Mouse (Mus musculus): Measurements from ENCODE around the gene Cyp2s1. TPM values are rescaled to one million over a fixed set of nuclear protein-coding genes. Genes with fewer than 3 reads are reported as not detected.

Gene Cyp2s1
- total RNA-seq, 2 experiments from 2014 or later: 3.4 to 8.6 TPM

GRCm38 (mm10) chr7:25812195-25812594, 4.5 kb downstream of the Cyp2s1 start:
- DNase-seq: no peak

- no peak for DNase-seq
These were observed 5.0 kb downstream of the Cyp2s1 start for GRCm38 (mm10) chr7:25811716-25812115.

DNA sequence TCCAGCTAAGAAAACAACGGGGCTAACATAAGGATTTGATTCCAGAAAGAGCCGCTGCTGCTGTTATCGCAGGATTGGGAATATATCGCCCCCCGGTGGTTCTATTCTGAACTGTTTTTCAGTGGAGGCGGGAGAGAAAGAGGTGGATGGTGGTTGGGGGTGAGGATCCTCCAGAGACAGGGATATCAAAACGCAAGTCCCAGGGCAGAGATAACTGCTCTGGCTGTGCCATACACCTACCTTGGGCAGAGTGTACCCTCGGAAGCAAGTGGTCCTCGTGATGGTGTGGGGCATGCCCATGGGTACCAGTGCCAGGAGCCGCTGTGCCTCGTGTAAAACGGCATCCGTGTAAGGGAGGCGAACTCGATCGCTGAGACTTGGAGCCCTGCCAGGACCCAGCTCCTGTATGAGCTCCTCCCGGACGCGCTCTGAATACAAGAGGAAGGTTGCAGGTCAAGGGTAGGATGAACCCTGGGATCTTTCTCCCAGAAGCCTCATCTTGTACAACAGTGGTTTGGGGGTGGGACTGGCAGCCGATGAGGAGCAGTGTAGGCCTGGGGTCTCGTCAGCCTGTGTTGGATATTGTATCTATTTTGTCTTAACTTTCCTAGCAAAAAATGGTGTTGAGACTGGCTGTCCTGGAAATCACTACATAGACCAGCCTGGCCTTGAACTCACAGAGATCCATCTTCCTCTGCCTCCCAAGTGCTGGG, 10.9 kb downstream of the Cyp2s1 start:
- peak; percentile 84 to 93 for DNase-seq

GRCm38 (mm10) chr7:25804792-25805191, 11.9 kb downstream of the Cyp2s1 start:
- DNase-seq: peak in 1 of 2 experiments; percentile 46

DNA sequence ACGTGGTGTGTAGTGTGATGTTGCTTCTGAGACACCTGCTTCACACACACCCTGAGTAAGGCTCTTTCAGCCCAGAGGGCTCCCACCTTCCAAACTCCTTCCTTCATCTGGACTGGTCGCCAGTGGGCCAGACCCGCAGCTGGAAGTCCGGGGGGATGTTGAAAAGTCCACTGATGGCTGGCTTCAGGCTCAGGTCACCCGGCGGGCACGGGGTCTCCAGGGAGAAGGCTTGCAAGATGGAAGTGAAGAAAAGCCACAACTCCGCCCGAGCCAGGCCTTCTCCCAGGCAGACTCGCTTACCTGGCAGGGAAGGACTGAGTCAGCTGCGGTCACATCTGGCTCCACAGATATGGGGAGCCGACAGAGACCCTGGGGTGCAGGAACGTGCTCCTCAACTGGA, 13.3 kb downstream of the Cyp2s1 start:
- DNase-seq: peak; percentile 65 to 68

DNA sequence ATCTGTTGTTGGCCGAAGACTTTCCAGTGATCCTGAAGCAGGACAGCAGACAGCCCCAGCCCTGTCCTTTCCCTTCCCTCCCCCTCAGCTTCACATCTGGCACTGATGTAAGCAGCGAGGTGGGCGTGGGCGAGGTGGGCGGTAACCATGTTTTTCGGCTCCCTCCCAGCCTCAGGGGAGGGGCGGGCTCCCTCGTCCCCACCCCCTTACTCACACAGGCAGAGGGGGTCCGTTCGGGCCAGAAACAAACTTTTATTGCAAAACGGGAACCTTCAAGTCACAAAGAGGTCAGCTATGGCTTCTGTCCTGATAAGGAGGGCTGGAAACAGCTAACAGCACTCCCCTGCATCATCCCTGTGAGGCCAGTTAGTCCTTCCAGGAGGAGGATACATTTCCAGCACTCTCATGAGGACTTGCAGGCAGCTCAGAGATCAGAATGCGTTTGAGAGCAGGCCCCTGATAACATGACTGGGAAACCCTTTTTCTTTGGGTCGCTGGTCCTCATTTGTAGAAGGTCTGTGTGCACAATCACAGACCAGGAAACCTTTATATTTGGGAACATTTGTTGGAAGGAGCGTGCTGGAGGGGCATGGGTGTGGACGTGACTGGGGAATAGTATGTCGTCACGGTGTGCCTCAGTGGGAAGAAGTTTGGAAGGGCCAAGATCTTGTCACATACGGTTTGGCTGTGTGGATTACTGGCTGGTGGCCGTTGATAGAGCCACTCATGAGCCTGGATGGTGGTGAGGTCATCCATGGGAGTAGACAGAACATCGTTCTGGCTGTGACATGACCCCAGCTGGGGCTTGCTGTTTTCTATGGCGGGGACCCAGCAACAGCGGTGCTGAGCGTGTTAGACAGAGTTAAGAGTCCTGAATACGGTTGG, 14.2 kb downstream of the Cyp2s1 start:
- DNase-seq: peak; percentile 92 to 94

DNA sequence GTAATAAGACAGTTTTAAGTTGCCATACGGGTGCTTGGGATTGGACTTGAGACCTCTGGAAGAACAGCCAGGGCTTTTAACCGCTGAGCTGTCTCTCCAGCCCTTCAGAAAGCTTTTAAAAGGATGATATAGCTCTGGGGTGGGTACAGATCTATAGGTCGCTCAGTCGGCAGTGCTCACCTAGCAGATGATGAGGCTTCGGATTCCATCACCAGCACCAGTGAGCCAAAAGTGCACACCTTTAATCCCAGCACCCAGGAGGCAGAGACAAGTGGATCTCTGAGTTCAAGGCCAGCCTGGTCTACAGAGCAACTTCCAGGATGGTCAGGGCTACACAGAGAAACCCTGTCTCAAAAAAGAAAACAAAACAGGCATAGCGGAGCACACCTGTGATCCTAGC, 15.7 kb downstream of the Cyp2s1 start:
- no peak for DNase-seq

DNA sequence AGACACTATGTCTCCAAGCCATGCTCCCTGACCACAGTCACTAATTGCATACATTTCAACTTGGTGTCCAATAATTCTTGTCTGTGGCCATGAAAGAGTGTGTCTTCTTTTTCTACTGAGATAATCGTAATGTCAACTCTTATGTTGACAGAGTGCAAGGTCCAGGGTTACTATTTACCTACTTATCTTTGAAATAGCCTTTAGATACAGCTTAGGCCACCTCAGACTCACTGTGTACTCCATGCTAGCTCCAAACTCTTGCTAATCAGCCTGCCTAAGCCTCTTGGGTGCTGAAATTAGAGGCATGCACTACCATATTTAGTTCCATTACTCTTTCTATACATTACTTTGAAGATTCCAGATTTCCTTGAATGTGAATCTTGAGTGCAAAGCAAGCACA, 17.3 kb downstream of the Cyp2s1 start:
- DNase-seq: no peak

- DNase-seq: no peak
These were observed 18.2 kb downstream of the Cyp2s1 start for GRCm38 (mm10) chr7:25798540-25798939.

- DNase-seq: no peak
These were observed 21.9 kb downstream of the Cyp2s1 start for GRCm38 (mm10) chr7:25794775-25795174.

- DNase-seq: peak; percentile 48 to 66
These were observed 23.0 kb downstream of the Cyp2s1 start for GRCm38 (mm10) chr7:25793679-25794078.

- peak in 1 of 2 experiments; percentile 52 for DNase-seq
These were observed 23.7 kb downstream of the Cyp2s1 start for GRCm38 (mm10) chr7:25792966-25793365.

DNA sequence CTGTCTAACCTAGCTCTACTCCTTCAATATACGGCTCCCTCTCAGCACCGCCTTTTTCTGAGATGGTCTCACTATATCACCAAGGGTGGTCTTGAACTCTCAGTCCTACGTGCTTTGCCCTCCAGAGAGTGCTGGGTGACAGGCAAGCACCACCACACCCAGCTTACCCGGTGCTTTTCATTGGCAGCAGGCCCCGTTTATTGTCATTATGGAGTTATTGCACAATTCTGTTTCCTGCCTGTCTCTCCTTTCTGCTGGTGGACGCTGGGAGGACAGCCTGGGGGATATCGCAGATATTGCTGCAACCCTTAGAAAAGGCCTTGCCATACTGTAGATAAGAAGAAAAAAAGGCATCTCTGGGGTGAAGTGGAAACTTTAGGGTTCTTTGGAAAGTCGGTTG, 26.1 kb downstream of the Cyp2s1 start:
- peak; percentile 80 to 81 for DNase-seq

GRCm38 (mm10) chr7:25789129-25789440, 27.6 kb downstream of the Cyp2s1 start:
- no peak for DNase-seq

GRCm38 (mm10) chr7:25788220-25789128, 28.2 kb downstream of the Cyp2s1 start, which contains the start of gene Axl:
Axl (minus strand) TSS chr7:25788705.
- DNase-seq: peak; percentile 90

DNA sequence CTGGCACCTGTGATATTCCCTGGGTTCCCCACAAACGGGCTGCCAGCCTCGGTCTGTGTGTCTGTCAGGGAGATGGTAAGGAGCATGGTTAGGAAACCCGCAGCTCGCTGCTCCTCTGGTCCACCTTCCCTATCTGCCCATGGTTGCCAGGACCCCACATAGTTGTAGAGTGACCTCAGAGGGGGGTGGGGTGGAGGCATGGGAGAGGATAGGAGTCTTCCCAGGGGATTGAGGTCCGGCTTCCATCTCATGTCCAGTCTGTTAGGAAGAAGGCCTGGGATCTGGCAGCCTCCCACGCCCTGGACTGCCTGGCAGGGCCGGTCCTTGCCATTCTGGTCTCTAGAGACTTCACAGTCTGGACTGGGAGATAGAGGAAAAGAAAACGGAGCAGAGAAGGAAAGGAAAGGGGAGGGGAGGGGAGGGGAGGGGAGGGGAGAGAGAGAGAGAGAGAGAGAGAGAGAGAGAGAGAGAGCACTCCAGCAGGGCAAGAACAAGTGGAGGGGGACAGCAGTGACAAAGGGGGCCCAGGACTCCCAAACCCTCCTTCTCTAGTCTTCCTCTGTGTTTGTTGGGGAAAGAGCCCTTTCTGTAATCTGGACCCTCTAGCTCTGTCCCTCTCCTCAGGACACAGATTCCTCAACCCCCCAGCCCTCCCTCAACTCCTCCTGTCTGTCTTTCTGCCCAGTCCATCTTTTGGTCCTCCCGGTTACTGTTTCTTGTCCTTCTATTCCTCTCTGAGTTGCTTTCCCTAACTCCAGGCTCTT, 29.1 kb downstream of the Cyp2s1 start:
- peak; percentile 64 to 66 for DNase-seq

DNA sequence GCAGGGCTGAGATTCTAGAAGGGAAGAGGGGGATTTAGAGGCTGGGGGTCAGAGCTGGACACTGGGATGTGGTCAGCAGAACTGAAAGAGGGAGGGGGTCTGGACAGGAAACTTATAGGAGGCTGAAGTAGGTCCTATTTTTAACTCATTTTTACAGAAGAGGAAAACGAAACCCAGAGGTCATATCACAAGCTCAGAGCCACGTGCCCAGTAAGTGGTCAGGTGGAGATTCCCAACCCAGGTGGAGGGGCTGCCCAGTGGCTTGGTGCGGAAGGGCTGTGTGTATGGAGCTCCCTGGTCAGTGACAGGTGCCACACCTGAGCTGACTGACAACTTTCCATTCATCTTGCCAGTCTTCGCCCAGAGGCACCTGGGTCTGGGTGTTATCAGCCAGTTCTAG, 29.7 kb downstream of the Cyp2s1 start:
- DNase-seq: no peak

DNA sequence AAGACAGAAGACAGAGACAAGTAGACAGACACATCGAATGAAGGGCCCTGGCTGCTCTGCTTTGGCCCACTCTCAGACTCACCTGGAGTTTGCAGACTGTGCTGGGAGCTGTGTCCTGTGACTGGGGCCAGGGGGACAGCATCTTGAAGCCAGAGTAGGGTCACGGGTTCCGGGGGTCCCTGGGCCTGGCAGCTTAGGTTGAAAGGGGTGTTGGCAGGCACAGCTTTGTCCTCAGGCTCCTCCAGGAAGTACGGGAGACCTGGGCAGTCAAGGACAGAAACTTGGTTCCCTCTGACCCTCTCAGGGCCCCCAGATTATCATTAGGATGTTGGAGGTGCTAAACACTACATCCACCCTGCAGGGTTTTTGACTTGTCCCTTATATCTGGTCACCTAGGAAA, 31.0 kb downstream of the Cyp2s1 start:
- DNase-seq: no peak

DNA sequence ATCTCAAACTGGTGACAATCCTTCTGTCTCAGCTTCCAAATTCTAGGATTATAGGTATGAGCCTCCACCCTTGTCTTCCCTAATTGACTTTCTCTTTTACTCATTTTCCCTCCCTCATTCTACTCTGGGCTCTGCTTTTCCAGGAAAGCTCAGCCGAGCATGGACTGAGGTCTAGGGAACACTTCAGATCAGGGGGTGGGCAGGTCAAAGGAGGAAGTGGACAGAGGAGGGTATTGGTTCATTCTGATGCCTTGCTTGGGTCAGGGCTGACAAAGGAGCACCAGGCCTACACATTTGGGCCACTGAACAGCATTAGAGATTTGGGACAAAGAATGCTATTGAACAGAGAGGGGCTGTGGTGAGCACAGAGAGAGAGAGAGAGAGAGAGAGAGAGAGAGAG, 31.9 kb downstream of the Cyp2s1 start:
- no peak for DNase-seq

GRCm38 (mm10) chr7:25783746-25784145, 33.0 kb downstream of the Cyp2s1 start:
- DNase-seq: no peak

DNA sequence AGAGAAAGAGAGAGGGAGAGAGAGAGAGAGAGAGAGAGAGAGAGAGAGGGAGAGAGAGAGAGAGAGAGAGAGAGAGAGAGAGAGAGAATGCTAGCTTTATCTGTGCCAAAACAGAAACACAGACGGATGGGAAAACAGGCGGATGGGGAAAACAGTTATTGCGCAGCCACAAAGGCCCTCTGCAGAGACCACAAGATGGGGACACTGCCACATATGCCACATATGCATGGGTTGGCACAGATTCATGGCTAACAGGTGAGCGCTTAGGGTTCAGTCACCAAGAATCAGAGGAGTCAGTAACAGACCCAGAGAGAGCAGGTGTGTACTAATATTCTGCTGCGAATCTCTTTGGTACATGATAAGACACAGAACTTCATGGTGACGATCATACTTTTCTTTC, 34.0 kb downstream of the Cyp2s1 start:
- DNase-seq: peak in 1 of 2 experiments; percentile 20

Data from heart, adult 18-20 months (tissue).